Mouse (Mus musculus) yolk sac, embryonic 10.5 days (tissue): ENCODE measurements around the gene Antxr1.
A peak's percentile ranks its signal among the peaks of the same experiment; 100 is the strongest.

ENCODE experiments used
- DNase-seq: peaks from one replicate; pipeline ENCODE4 v3.0.0-alpha.2; 2017; ENCODE audit warnings: low spot score

The Antxr1 gene

DNA sequence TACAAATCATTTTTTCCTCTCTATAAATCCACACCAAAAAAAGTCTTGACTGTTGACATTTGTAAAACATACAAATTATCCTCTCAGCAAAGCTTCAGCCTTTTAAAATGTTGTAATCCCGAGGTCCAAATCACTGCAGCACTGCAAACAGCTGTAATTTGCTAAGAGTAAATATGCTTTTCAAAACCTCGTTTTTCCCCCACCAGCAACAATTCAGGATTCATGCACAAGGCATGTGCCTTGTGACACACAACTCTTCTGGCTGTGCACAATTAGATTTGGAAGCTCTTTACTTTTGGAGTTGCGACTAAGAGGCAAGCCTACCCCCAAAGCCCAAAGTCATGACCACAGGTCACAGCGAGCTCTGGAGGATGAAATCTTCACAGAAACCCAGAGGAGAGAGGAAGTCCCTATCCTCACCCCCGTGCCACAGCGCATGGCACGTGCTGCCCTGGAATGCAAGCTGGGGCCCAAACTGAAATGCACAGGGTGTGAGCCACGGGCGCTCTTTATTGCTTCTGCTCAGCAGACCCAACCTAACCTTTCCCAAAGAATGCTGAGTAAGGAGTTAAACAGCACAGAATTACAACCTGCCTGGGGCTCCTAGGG is 87.3 kb downstream of the Antxr1 start:
- DNase-seq: no peak

- DNase-seq: no peak
Measured at GRCm38 (mm10) chr6:87244117-87245100, 91.2 kb downstream of the Antxr1 start.

DNA sequence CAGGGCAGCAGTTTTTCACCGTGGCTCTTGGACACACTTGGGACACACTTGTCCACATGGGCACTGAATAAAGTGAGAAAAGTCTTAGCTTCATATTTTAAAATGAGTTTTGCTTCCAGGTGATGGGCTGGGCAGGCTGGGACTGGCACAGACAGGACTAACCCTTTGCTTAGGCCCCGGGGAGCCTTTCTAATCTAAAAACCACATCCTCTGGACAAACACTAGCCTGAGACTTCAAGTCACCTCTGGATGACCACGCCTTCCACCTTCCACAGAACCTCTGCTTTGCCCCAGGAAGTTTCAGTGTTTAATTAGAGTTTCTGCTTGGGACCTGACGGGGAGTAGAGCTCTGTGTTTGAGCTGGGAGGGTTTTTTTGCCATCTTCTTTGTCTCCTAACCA is 98.4 kb downstream of the Antxr1 start:
- DNase-seq: no peak

DNA sequence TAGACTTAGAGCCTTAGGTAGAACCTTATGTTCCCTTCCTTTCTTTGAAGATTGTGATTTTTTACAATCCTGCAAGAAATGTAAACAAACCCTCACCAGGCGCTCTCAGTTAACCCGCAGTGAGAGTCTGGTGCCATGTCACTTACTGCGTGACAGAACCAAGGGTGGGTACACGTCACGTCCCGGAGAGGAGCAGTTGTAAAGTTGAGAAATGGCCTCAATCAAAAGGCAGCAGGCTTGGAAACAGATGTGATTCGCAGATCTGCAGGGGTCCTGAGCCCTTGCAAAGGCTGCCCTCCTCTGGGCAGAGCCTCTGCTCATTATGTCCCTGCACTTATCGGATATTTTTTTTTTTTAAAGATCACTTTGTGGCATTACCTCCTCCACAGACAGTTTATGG is 99.6 kb downstream of the Antxr1 start:
- DNase-seq: no peak

DNA sequence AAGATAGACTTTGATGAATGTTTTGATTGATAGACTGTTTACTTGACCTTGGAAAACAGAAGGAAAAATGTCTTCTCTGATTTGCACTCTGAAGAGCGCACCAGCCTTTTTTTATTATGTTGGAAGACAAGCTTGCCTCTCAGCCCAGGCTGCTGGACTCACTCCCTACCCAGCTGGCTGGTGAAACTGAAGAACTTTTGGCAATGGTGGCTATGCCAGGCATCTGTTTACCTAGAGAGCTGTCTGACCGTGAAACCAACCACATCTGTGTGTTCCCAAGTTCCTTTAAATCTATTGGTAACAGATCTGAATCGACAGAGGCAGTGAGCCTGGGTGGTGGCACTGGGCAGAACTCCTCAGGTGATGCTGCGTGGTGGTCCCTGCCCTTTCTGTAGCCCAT is 102.5 kb downstream of the Antxr1 start:
- DNase-seq: no peak

GRCm38 (mm10) chr6:87230041-87230440 is 105.6 kb downstream of the Antxr1 start:
- no peak for DNase-seq

DNA sequence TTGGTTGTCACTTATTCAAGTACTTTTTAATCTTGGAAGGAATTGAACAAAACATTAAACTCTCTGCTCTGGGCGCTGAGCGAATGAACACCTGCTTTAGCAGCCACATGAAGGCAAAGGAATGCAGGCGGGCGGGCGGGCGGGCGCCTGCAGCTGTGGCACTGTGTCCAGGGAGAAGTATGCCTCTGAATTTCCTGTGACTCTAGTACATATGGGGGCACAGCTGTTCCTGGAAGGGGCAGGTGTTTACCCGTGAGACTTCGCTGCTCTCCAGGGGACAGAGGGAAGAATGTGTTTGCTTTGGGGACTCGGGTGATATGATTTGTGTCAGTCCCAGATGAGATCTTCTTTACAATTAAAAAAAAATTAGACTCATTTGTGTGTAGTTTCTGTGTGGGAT is 107.7 kb downstream of the Antxr1 start:
- DNase-seq: no peak

- no peak for DNase-seq
Measured at GRCm38 (mm10) chr6:87226315-87226714, 109.3 kb downstream of the Antxr1 start.

DNA sequence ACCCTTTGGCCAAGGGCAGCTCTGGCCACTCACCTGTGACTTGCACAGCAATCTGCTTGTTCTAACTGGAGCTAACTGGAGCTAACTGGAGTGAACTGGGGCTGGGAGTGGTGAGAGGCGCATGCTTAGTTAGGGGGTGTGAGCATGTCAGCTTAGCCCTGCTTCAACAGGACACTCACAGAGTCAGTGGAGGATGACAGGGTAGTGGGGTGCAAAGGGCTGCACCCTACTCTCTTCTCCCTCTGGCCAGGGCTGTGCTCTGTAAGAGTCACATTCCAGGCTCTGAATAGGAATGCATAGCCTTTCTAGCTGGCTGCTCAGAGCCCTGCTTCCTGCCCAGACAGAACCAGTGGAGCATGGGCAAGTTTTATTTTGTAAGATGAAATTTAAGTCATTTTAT is 110.3 kb downstream of the Antxr1 start:
- no peak for DNase-seq

DNA sequence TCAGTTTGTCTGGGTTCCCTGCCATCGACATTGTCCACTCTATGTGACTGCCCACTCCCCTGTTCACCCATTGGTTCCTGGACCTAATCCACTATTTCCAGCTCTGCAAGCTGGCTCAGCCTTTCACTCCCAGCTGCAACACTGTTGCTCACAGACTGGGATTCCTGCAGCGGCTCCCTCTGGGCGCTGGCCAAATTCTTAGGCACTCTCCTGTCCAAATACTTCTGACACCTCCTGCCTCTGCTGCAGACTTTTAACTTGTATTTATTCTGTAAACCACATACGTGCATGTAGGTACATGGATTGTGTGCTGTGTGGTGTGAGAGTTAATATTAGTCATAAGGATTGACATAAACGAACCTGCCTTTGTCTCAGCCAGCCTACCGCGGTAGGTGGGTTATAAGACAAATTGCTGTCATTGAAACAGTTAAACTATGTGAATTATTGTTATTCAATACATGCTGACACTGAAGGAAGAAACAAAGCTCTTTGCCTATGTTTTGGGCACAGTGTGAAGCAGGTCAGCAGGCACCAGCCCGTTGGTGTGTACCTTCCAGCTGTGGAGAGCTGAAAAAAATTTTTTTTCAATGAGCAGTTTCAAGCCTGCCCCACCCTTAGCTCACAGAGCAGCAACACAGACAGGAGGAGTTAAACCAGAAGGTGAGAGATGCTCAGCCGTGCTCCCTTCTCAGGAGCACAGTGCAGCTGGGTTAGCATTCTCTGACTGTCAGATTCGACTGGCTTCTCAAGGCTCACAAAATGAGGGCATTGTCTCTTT is 112.6 kb downstream of the Antxr1 start:
- DNase-seq: no peak

DNA sequence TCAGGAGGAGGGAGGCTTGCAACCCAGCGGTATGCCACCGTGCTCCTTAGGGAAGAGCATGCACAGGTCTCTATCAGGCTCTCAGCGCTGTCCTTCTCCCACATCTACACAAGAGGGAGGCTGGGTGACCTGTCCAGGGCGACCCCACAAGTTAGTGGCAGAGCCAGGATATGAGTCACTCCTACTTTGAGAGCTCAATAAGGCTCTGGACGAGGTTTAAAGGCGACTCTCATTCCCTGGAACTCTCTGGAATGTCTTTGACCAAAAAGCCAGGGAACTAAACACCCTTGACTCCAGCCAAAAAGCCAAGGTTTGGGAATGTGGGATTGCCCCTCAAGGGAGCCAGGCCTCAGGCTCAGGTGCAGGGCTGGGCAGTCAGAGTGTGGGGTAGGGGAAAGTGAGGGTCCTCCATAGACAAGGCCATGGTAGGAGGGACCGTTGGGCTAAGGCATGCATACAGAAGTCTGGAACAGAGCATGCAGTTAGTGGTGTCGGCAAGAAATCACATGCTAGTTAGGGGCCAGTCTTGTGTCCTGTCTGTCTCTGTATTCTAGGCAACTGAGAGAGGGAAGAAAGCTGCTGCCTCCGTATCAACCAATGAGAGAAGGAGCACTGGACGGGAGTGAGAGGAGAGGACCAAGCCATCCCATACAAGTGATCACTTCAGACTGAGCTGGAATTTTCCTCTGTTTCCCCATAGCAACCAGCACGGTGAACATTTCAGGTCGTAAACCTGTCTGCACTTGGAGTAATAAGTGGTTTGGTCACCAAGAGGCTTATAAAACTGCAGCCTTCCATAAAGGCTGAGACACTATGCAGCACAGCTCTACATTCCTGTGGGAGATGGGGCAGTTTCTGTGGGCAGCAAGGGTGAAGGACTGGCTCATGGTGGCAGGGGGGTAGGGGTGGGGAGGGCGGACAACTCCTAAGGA is 116.3 kb downstream of the Antxr1 start:
- DNase-seq: no peak

DNA sequence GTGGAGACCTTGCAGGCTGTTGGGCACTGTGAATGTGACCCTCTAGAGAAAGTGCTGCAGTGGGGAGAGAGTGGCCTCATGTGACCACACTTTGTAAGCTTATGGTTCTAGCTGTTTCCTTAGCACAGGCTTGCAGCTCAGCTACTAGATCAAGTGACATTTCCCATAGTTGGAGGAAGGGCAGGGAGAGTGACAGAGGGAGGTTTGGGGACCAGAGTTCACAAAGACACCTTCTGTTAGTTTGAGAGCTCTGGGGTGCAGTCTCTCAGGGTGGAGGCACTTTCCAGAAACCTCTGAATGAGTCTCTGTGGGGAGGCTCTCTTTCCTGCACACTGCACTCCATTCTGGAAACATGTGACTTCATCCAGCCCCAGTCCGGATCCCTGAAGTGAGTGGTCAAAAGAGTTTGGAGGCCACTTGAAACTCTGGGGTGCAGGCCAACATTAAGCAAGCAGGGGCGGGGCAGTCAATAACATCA is 119.5 kb downstream of the Antxr1 start:
- no peak for DNase-seq

DNA sequence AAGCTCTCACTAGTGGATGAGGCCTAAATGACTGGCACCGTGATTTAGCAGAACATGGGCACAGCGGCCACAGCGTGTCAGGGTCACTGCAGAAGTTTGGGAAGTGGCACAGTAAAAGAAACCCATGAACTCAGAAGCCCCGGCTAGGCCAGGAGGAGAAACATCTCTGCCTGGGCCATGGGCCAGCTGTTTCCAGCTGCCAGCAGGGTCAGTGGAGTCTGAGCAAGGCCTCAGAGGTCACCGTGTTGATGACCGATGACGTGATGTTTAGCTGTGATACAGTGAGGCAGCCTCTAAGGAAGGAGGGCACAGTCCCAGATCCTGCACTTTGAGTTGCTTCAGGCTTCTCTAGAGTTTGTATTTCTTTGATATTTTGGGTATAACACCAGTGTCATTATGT is 122.4 kb downstream of the Antxr1 start:
- no peak for DNase-seq

GRCm38 (mm10) chr6:87211551-87211950 is 124.1 kb downstream of the Antxr1 start:
- DNase-seq: no peak

GRCm38 (mm10) chr6:87207373-87207982 is 128.1 kb downstream of the Antxr1 start:
- DNase-seq: peak; percentile 60

DNA sequence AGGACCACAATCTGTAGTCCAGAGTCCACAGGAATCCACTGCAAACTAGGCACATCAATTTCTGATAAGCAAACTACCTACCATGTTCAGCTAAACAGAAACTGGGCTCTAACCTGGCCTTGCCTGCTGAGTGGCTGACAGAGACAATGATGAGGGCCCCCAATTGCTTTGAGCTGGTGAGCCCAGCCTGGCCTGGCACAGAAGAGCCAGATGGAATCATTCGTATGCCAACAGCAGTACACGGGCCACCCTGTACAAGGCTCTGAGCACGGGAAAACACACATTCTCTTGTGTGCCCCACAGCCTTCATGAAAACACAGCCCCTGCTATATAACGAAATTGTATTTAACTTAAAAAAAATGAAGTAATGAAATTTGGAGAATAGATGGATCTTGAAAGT is 128.8 kb downstream of the Antxr1 start:
- no peak for DNase-seq

- no peak for DNase-seq
Measured at GRCm38 (mm10) chr6:87203467-87203866, 132.2 kb downstream of the Antxr1 start.

- no peak for DNase-seq
Measured at GRCm38 (mm10) chr6:87203065-87203464, 132.6 kb downstream of the Antxr1 start.

DNA sequence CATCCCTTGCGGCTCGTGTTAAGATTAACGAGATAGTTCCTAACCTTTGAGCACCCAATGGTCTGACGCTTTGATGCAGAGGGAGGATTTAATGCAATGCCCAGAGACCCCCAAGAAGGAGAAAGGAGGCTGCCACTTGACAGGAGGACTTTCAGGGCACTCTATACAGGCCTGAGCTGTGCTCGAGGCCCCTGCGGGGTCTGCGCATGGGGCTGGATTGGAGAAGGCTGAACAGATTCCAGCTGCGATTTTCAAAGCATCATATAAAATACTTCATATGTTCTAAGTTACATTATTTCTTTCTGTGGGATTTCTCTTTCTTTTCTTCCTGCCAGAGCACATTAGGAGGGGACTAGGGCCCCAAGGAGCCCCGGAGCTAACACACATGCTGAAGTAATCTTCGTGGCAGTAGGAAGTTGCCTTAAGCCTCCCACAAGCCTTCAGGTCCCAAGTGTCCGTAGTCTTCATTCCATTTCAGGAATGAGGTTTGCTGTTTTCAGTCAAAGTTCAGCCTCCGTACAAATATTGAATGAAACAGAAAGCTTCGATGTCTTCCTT is 133.5 kb downstream of the Antxr1 start:
- DNase-seq: no peak

- peak; percentile 74 for DNase-seq
Measured at GRCm38 (mm10) chr6:87189755-87190154, 145.9 kb downstream of the Antxr1 start.

DNA sequence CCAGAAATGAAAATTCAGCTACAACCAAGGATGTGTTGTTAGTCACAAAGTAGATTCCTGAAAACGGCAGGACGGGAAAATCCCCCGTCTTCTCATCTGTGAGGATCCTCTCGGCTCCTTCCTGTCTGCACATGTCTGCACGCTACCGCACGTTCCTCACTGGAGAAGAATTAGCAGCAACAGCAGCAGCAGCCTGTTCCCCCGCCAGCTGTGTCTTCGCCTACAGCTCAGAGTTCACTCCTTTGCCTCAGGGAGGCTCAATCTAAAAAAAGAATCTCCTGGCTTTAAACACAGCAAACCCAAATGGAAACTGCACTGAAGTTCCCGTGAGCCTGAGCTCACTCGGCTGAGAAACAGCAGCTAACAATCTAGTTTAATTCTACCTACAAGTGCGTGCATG is 148.6 kb downstream of the Antxr1 start:
- DNase-seq: peak; percentile 17
